Mouse (Mus musculus) cerebellum, adult 2 months (tissue): ENCODE measurements at regions not wholly inside any gene's neighbourhood (a gene's known extent, or its start where the extent isn't known, plus 50 kb on each side); places are given as distances from the start of the nearest gene placed in this dataset.

Experiments
- CTCF ChIP-seq: fragments of 200-500 bp; IDR thresholded peaks from 2 replicates; pipeline ENCODE4 v1.5.1; 2011; ENCODE audit warnings: low read depth, mild to moderate bottlenecking, control low read depth, low read length, moderate library complexity, borderline replicate concordance; ENCODE audit not compliant: insufficient read depth
- POLR2A ChIP-seq: fragments of 200-500 bp; IDR thresholded peaks from 2 replicates; pipeline ENCODE4 v1.6.1; 2011; ENCODE audit warnings: low read length, control low read depth, borderline replicate concordance; ENCODE audit not compliant: insufficient read depth

DNA sequence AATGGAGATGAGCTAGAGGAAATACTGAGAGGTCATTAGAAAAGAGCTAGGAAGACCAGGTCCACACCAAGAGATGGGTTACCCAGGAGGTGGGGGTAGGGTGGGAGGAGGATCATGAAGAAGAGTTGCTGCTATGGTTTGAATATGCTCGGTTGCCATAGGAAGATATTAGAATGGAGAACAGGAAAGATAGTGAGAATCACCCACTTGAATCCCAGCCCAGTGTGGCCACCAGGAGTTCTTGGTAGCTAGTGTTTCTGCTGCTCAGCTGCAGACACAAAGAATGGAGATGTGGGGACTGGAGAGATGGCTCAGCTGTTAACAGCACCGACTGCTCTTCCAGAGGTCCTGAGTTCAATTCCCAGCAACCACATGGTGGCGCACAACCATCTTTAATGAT lies 62.4 kb upstream of the Sertad2 start:
- no peak for TF ChIP-seq POLR2A
- no peak for TF ChIP-seq CTCF
